Mouse (Mus musculus): ENCODE results near the gene Trpc2. TPM values are rescaled to one million over a fixed set of nuclear protein-coding genes. Genes with fewer than 3 reads are reported as not detected.

Trpc2 gene
- polyA plus RNA-seq, 1 experiment from 2014 or later, result not detected

GRCm38 (mm10) chr7:102076714-102077296, 6.1 kb upstream of the Trpc2 start:
- Histone ChIP-seq H3K27ac (no peak overlapping the region), H3K4me2 (no peak overlapping the region), H3K4me3 (replicated peaks) (no peak overlapping the region), H3K36me3 (peaks cover 95% of the 10 kb centered on the region), H3K4me1 (no peaks in the 10 kb centered on the region), H3K27me3 (no peaks in the 10 kb centered on the region), H3K9ac (no peak overlapping the region), H3K9me3 (replicated peaks) (no peaks in the 10 kb centered on the region)
- 73% methylated on average over 7 of the region's 7 CpGs for WGBS
- ATAC-seq (replicated peaks; ENCODE audit: low FRiP score), result no peak

DNA sequence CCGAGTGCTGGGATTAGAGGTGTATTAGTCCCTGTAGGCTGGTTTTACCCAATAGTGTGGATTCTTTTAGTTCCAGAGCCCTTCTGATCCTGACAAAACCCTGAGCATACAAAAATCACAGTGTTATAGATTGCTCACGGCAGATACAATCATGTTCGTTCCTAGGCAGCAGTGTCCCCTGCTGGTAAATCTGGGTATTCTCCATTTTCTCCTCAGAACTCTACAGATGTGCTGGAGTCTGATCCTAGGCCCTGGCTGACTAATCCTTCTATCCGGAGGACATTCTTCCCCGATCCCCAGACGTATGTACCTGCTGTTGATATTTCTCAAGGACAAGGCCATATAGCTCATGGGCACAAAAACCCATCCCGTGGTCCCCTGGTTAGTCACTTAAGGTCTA, 4.4 kb upstream of the Trpc2 start:
- 83% methylated on average over 7 of the region's 7 CpGs for WGBS
- Histone ChIP-seq H3K36me3 (peaks cover 96% of the 10 kb centered on the region), H3K27ac (no peak overlapping the region), H3K4me1 (no peaks in the 10 kb centered on the region), H3K9ac (no peak overlapping the region), H3K4me2 (no peak overlapping the region), H3K27me3 (no peaks in the 10 kb centered on the region), H3K4me3 (replicated peaks) (no peak overlapping the region), H3K9me3 (replicated peaks) (no peaks in the 10 kb centered on the region)
- ATAC-seq (replicated peaks; ENCODE audit: low FRiP score), result no peak

- H3K9ac ChIP-seq, result no peak overlapping the region
- no peaks in the 10 kb centered on the region for H3K27me3 ChIP-seq
- no peaks in the 10 kb centered on the region for H3K4me1 ChIP-seq
- peaks cover 96% of the 10 kb centered on the region for H3K36me3 ChIP-seq
- no peak overlapping the region for H3K4me3 ChIP-seq (replicated peaks)
- no peak overlapping the region for H3K27ac ChIP-seq
- 85% methylated on average over 8 of the region's 8 CpGs for WGBS
- H3K4me2 ChIP-seq, result no peak overlapping the region
- ATAC-seq (replicated peaks; ENCODE audit: low FRiP score), result no peak
- no peaks in the 10 kb centered on the region for H3K9me3 ChIP-seq (replicated peaks)
Observed at GRCm38 (mm10) chr7:102080311-102080710, 2.6 kb upstream of the Trpc2 start.

GRCm38 (mm10) chr7:102081784-102082183, 1.1 kb upstream of the Trpc2 start:
- ATAC-seq (replicated peaks; ENCODE audit: low FRiP score), result no peak
- H3K27me3 ChIP-seq, result no peaks in the 10 kb centered on the region
- H3K4me1 ChIP-seq, result no peaks in the 10 kb centered on the region
- no peak overlapping the region for H3K27ac ChIP-seq
- no peak overlapping the region for H3K4me2 ChIP-seq
- no peak overlapping the region for H3K9ac ChIP-seq
- no peaks in the 10 kb centered on the region for H3K9me3 ChIP-seq (replicated peaks)
- H3K36me3 ChIP-seq, result peaks cover 82% of the 10 kb centered on the region
- 94% methylated on average over 5 of the region's 5 CpGs for WGBS
- H3K4me3 ChIP-seq (replicated peaks), result no peak overlapping the region

DNA sequence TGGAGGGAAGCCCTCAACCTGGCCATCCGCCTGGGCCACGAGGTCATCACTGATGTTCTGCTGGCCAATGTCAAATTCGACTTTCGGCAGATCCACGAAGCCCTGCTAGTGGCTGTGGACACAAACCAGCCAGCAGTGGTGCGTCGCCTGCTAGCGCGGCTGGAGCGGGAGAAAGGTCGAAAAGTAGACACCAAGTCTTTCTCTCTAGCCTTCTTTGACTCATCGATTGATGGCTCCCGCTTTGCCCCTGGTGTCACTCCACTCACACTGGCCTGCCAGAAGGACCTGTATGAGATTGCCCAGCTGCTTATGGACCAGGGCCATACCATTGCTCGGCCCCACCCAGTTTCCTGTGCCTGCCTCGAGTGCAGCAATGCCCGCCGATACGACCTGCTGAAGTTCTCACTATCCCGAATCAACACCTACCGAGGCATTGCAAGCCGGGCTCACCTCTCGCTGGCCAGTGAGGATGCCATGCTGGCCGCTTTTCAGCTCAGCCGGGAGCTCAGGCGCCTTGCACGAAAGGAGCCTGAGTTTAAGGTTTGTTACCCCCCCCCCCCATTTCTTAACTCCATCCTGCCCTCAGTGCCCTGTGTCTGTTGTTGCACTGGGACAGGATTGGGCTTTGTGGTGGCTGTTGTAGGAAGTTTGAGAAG, 1.3 kb downstream of the Trpc2 start:
- Histone ChIP-seq H3K27ac (no peak overlapping the region), H3K27me3 (no peaks in the 10 kb centered on the region), H3K36me3 (peaks cover 72% of the 10 kb centered on the region), H3K9ac (no peak overlapping the region), H3K4me2 (no peak overlapping the region), H3K9me3 (replicated peaks) (no peaks in the 10 kb centered on the region), H3K4me1 (no peaks in the 10 kb centered on the region), H3K4me3 (replicated peaks) (no peak overlapping the region)
- 84% methylated on average over 26 of the region's 26 CpGs for WGBS
- no peak for ATAC-seq (replicated peaks; ENCODE audit: low FRiP score)

DNA sequence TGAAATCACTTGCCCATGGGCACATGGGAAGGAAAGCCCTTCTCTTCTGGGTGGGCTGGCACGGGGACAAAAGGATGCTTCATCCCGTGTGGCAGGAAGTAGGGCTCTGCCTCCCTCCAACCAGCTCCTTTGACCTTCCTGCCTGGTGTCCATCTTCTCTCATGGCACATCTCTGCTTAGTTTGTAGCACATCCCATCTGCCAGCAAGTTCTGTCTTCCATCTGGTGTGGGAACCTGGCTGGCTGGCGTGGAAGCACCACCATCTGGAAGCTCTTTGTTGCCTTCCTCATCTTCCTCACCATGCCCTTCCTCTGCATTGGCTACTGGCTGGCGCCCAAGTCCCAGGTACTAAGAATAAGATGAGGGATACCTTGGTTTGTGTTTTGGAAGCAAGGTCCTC, 4.4 kb downstream of the Trpc2 start:
- H3K4me2 ChIP-seq, result no peak overlapping the region
- no peak overlapping the region for H3K4me3 ChIP-seq (replicated peaks)
- H3K27ac ChIP-seq, result no peak overlapping the region
- H3K27me3 ChIP-seq, result no peaks in the 10 kb centered on the region
- WGBS, result 81% methylated on average over 4 of the region's 4 CpGs
- no peak for ATAC-seq (replicated peaks; ENCODE audit: low FRiP score)
- H3K4me1 ChIP-seq, result no peaks in the 10 kb centered on the region
- H3K36me3 ChIP-seq, result peaks cover 50% of the 10 kb centered on the region
- H3K9ac ChIP-seq, result no peak overlapping the region
- H3K9me3 ChIP-seq (replicated peaks), result no peaks in the 10 kb centered on the region

- ATAC-seq (replicated peaks; ENCODE audit: low FRiP score), result peak; percentile 80
- Histone ChIP-seq H3K36me3 (no peaks in the 10 kb centered on the region), H3K27me3 (no peaks in the 10 kb centered on the region), H3K27ac (peak overlapping the region; percentile 78), H3K4me3 (replicated peaks) (peak overlapping the region; percentile 39), H3K4me1 (peaks cover 28% of the 10 kb centered on the region), H3K9me3 (replicated peaks) (no peaks in the 10 kb centered on the region), H3K4me2 (peak overlapping the region; percentile 75), H3K9ac (0 out of 2 replicates have a peak overlapping the region, but pooled peaks have one; percentile 4)
- WGBS, result 2% methylated on average over 30 of the region's 30 CpGs
Observed at GRCm38 (mm10) chr7:102099760-102100661, 17.1 kb downstream of the Trpc2 start.

DNA sequence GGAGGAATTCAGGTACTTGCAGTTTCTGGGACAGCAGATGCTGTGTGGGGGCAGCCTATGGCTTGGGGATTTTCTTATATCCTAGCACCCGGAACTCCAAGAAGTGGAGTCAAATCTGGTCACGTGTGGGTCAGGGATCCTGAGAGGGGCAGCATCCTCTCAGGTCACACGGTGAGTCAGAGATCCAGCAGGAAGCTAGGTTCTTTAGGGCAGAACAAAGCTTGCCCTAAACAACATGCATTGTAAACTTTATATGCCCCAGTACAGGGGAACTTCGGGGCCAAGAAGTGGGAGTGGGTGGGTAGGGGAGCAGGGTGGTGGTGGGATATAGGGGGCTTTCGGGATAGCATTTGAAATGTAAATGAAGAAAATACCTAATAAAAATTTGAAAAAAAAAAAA, 18.0 kb downstream of the Trpc2 start:
- H3K9me3 ChIP-seq (replicated peaks), result no peaks in the 10 kb centered on the region
- H3K4me2 ChIP-seq, result no peak overlapping the region; the same call in 1 of the 2 replicates
- no peaks in the 10 kb centered on the region for H3K27me3 ChIP-seq
- WGBS, result 26% methylated on average over 5 of the region's 5 CpGs
- peak overlapping the region; percentile 78; the same call in 1 of the 2 replicates for H3K27ac ChIP-seq
- no peaks in the 10 kb centered on the region for H3K36me3 ChIP-seq
- no peak overlapping the region for H3K9ac ChIP-seq
- no peak overlapping the region for H3K4me3 ChIP-seq (replicated peaks)
- no peak for ATAC-seq (replicated peaks; ENCODE audit: low FRiP score)
- H3K4me1 ChIP-seq, result peaks cover 27% of the 10 kb centered on the region

GRCm38 (mm10) chr7:102101487-102101886, 18.6 kb downstream of the Trpc2 start, which contains the start of gene Art1:
Art1 (plus strand) TSS chr7:102101743.
- H3K9me3 ChIP-seq (replicated peaks), result no peaks in the 10 kb centered on the region
- peaks cover 28% of the 10 kb centered on the region for H3K4me1 ChIP-seq
- no peak within 1 kb of the TSS for H3K9ac ChIP-seq
- peak within 1 kb of the TSS; percentile 78 for H3K27ac ChIP-seq
- H3K27me3 ChIP-seq, result no peaks in the 10 kb centered on the region
- peak within 1 kb of the TSS; percentile 75 for H3K4me2 ChIP-seq
- no peak for ATAC-seq (replicated peaks; ENCODE audit: low FRiP score)
- H3K4me3 ChIP-seq (replicated peaks), result no peak within 1 kb of the TSS
- 46% methylated on average over 5 of the region's 5 CpGs for WGBS
- no peaks in the 10 kb centered on the region for H3K36me3 ChIP-seq

GRCm38 (mm10) chr7:102102241-102102640, 19.3 kb downstream of the Trpc2 start:
- WGBS, result 45% methylated on average over 8 of the region's 8 CpGs
- no peak overlapping the region for H3K4me3 ChIP-seq (replicated peaks)
- peaks cover 35% of the 10 kb centered on the region for H3K4me1 ChIP-seq
- H3K9me3 ChIP-seq (replicated peaks), result no peaks in the 10 kb centered on the region
- no peak overlapping the region for H3K27ac ChIP-seq
- H3K36me3 ChIP-seq, result no peaks in the 10 kb centered on the region
- no peaks in the 10 kb centered on the region for H3K27me3 ChIP-seq
- H3K4me2 ChIP-seq, result no peak overlapping the region
- ATAC-seq (replicated peaks; ENCODE audit: low FRiP score), result no peak
- H3K9ac ChIP-seq, result no peak overlapping the region

DNA sequence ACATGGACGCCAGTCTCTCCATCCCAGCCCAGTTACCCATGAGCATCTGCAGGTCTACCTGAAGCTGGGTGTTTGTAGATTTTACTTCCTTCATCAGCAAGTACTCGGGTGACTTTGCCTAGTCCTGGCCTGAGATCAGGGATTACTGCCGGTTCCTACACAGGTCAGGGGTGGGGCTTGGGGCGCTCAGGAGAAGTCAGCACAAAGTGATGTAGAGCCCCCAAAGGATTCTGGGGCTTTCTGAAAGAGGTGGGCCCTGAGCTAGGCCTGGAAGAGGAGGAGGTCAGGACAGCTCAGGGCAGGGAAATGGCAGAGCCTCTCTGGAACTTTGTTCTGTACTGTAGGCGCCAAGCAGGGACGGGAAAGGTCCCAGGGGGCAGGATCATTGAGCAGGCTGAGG, 19.8 kb downstream of the Trpc2 start:
- WGBS, result 37% methylated on average over 6 of the region's 6 CpGs
- H3K4me2 ChIP-seq, result no peak overlapping the region
- H3K4me3 ChIP-seq (replicated peaks), result no peak overlapping the region
- H3K36me3 ChIP-seq, result no peaks in the 10 kb centered on the region
- no peaks in the 10 kb centered on the region for H3K9me3 ChIP-seq (replicated peaks)
- no peak for ATAC-seq (replicated peaks; ENCODE audit: low FRiP score)
- no peak overlapping the region for H3K27ac ChIP-seq
- H3K4me1 ChIP-seq, result peaks cover 37% of the 10 kb centered on the region
- H3K27me3 ChIP-seq, result no peaks in the 10 kb centered on the region
- H3K9ac ChIP-seq, result no peak overlapping the region

GRCm38 (mm10) chr7:102103555-102103954, 20.6 kb downstream of the Trpc2 start:
- peaks cover 37% of the 10 kb centered on the region for H3K4me1 ChIP-seq
- no peak overlapping the region for H3K9ac ChIP-seq
- no peak overlapping the region for H3K4me2 ChIP-seq
- WGBS, result 86% methylated on average over 2 of the region's 2 CpGs
- no peaks in the 10 kb centered on the region for H3K36me3 ChIP-seq
- no peak overlapping the region for H3K27ac ChIP-seq
- no peaks in the 10 kb centered on the region for H3K27me3 ChIP-seq
- no peak overlapping the region for H3K4me3 ChIP-seq (replicated peaks)
- ATAC-seq (replicated peaks; ENCODE audit: low FRiP score), result no peak
- no peaks in the 10 kb centered on the region for H3K9me3 ChIP-seq (replicated peaks)

Measured in kidney, embryonic 15.5 days (tissue).